Mouse (Mus musculus) ES-E14 (cell line): ENCODE results near the gene Yy1. TPM values are rescaled to one million over a fixed set of nuclear protein-coding genes. Genes with fewer than 3 reads are reported as not detected.

ENCODE experiments used
- DNase-seq: peaks from one replicate; pipeline ENCODE4 v3.0.0-alpha.2; 2013; ENCODE audit warnings: low read depth, low spot score
- H3K27ac ChIP-seq: 2 replicates; pipeline ENCODE4 v1.5.1; 2012; ENCODE audit warnings: low read depth, mild to moderate bottlenecking, low read length, moderate library complexity, mixed read lengths; ENCODE audit not compliant: poor library complexity, insufficient read depth, severe bottlenecking
- H3K36me3 ChIP-seq: 2 replicates; pipeline ENCODE4 v1.6.1; 2012; ENCODE audit warnings: mild to moderate bottlenecking, low read length, moderate library complexity, mixed read lengths; ENCODE audit not compliant: control insufficient read depth, poor library complexity, insufficient read depth, severe bottlenecking
- H3K4me1 ChIP-seq, 2 experiments: fragments of 150-350 bp in 1 of 2; sonication (generic) in 1 of 2; 2 replicates each; pipeline ENCODE4 v1.6.1; 2012; ENCODE audit warnings: low read length in 2 of 2, mild to moderate bottlenecking in 1 of 2, mixed read lengths in 1 of 2; ENCODE audit not compliant: control insufficient read depth in 2 of 2, insufficient read depth in 2 of 2, poor library complexity in 1 of 2
- H3K4me3 ChIP-seq, 2 experiments: fragments of 150-350 bp in 1 of 2; sonication (generic) in 1 of 2; 2 replicates each; pipeline ENCODE4 v1.5.1; 2012; ENCODE audit warnings: low read length in 2 of 2, low read depth in 1 of 2, mild to moderate bottlenecking in 1 of 2, mixed read lengths in 1 of 2; ENCODE audit not compliant: insufficient read depth in 1 of 2, poor library complexity in 1 of 2, severe bottlenecking in 1 of 2
- H3K9ac ChIP-seq: 2 replicates; pipeline ENCODE4 v1.6.1; 2012; ENCODE audit warnings: low read depth, mild to moderate bottlenecking, low read length, mixed read lengths; ENCODE audit not compliant: poor library complexity, insufficient read depth, severe bottlenecking
- H3K9me3 ChIP-seq: fragments of 150-350 bp; sonication (generic); 2 replicates; pipeline ENCODE4 v1.6.1; 2012; ENCODE audit warnings: low read depth, mild to moderate bottlenecking, low read length; ENCODE audit not compliant: control insufficient read depth, insufficient read depth
- CHD2 ChIP-seq: IDR thresholded peaks from 2 replicates; pipeline ENCODE4 v1.6.1; 2014; ENCODE audit warnings: mild to moderate bottlenecking, low read depth, low read length, inconsistent platforms
- HCFC1 ChIP-seq: IDR thresholded peaks from 2 replicates; pipeline ENCODE4 v1.6.1; 2012; ENCODE audit warnings: low read length, inconsistent platforms, borderline replicate concordance; ENCODE audit not compliant: insufficient read depth
- MAFK ChIP-seq: IDR thresholded peaks from 2 replicates; pipeline ENCODE4 v1.6.1; 2014; ENCODE audit warnings: mild to moderate bottlenecking, low read depth, low read length, inconsistent platforms; ENCODE audit not compliant: insufficient read depth
- ZC3H11A ChIP-seq: IDR thresholded peaks from 2 replicates; pipeline ENCODE4 v1.6.1; 2012; ENCODE audit warnings: low read depth, mild to moderate bottlenecking, inconsistent platforms, low read length, borderline replicate concordance
- ZNF384 ChIP-seq: IDR thresholded peaks from 2 replicates; pipeline ENCODE4 v1.6.1; 2012; ENCODE audit warnings: low read depth, low read length, inconsistent platforms
- in situ Hi-C, 2 experiments: fragments of 600-800 bp; cut with MboI; formaldehyde crosslinking; loops; one replicate each; pipeline ENCODE4 v1.15.1; 2025; ENCODE audit warnings: low sequenced_read_pairs in 2 of 2, inconsistent platforms in 1 of 2; ENCODE audit not compliant: unreplicated experiment in 2 of 2
- total RNA-seq: library from RNA; depleted of rRNA; stranded (reverse); fragments of 300-350 nt; gene quantifications from 2 replicates; pipeline ENCODE4 v1.2.3, GENCODE M21; 2012

The Yy1 gene
- total RNA-seq, 1 experiment, result 40.5 TPM

GRCm38 (mm10) chr12:108792152-108792545 is 624 bp upstream of the Yy1 start:
- TF ChIP-seq HCFC1 (peak; percentile 75), ZC3H11A (no peak)
- H3K4me3 ChIP-seq, result peak overlapping the region; percentile 82 to 85
- peak overlapping the region; percentile 92 for H3K9ac ChIP-seq
- in situ Hi-C loops, result no loop called here
- peaks cover 1 to 4% of the 10 kb centered on the region in 2 experiments; a peak in 2 of 4 replicates for H3K4me1 ChIP-seq
- H3K27ac ChIP-seq, result peak overlapping the region; percentile 91
- DNase-seq, result peak; percentile 66
- peaks cover 7% of the 10 kb centered on the region for H3K36me3 ChIP-seq
- no peaks in the 10 kb centered on the region for H3K9me3 ChIP-seq

- no peak for TF ChIP-seq ZNF384
- TF ChIP-seq ZC3H11A, result no peak
- no peak for TF ChIP-seq HCFC1
- TF ChIP-seq MAFK, result no peak
- TF ChIP-seq CHD2, result no peak
- in situ Hi-C loops, result no loop called here
- Histone ChIP-seq H3K4me1 (peaks cover 4% of the 10 kb centered on the region in 2 experiments; a peak in 3 of 4 replicates), H3K27ac (peak overlapping the region; percentile 99), H3K36me3 (peaks cover 7% of the 10 kb centered on the region), H3K9me3 (no peaks in the 10 kb centered on the region), H3K9ac (peak overlapping the region; percentile 93), H3K4me3 (peak overlapping the region; percentile 98)
- no peak for DNase-seq
Observed at GRCm38 (mm10) chr12:108793453-108793941, 724 bp downstream of the Yy1 start.

DNA sequence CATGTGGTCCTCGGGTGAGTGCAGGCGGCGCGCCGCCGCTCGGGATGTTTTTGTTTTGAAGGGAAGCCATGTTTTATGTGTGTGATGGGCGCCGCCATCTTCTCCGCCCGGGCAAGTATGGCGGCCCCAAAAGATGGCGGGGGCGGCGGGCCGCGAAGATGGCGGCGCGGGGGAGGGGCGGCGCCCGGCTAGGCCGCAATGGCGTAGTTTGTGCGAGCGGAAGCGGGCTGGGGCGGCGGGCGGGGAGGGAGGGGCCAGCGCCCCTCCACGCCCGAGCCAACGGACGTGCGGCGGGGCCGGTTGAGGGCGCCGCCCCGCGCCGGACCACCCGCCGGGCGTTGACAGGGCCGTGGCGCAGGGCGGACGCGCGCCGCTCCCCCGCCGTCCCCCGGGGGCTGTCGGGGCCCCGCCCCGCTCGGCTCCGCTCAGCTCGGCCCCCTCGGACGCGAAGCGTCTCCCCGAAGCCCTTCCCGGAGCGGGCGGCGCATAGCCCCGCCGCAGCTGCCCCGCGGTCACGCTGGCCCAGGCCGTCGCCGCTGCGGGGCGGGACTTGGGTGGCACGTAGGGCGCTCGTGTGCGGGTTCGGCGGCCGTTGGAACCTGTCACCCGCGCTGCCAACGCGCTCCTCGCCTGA is 1.4 kb downstream of the Yy1 start:
- in situ Hi-C loops, result no loop called here

GRCm38 (mm10) chr12:108794979-108795537 is 2.3 kb downstream of the Yy1 start:
- Histone ChIP-seq H3K36me3 (peaks cover 7% of the 10 kb centered on the region), H3K27ac (no peak overlapping the region; the same call in 1 of the 2 replicates), H3K4me3 (peak overlapping the region; percentile 98), H3K9ac (no peak overlapping the region; the same call in 1 of the 2 replicates), H3K4me1 (peaks cover 4 to 7% of the 10 kb centered on the region in 2 experiments; a peak in 3 of 4 replicates), H3K9me3 (no peaks in the 10 kb centered on the region)
- TF ChIP-seq CHD2 (no peak), ZC3H11A (no peak), ZNF384 (no peak), MAFK (no peak)
- in situ Hi-C loops, result no loop called here
- DNase-seq, result no peak

More for the DNA sequence above, 1.4 kb downstream of the Yy1 start:
- TF ChIP-seq ZNF384 (no peak), MAFK (no peak), HCFC1 (peak; percentile 67; the same call in 1 of the 2 replicates), CHD2 (no peak), ZC3H11A (no peak)
- DNase-seq, result peak; percentile 52
- Histone ChIP-seq H3K9ac (peak overlapping the region; percentile 93), H3K36me3 (peaks cover 7% of the 10 kb centered on the region), H3K9me3 (no peaks in the 10 kb centered on the region), H3K27ac (peak overlapping the region; percentile 99), H3K4me1 (peaks cover 4% of the 10 kb centered on the region in 2 experiments; a peak in 3 of 4 replicates), H3K4me3 (peak overlapping the region; percentile 98)
